Mouse (Mus musculus): ENCODE results near the gene Syvn1. TPM values are rescaled to one million over a fixed set of nuclear protein-coding genes. Genes with fewer than 3 reads are reported as not detected.

The Syvn1 gene
- polyA plus RNA-seq, 1 experiment from 2014 or later: 17.7 TPM

- under 1% methylated on average over 44 of the region's 44 CpGs for WGBS
- Histone ChIP-seq H3K36me3 (ENCODE audit: control insufficient read depth, insufficient read depth) (0 out of 2 replicates have a peak, but pooled peaks cover 3% of the 10 kb centered on the region), H3K4me1 (replicated peaks; ENCODE audit: control insufficient read depth, insufficient read depth, low read length) (peaks cover 9% of the 10 kb centered on the region; the same call in 1 of the 2 replicates), H3K9ac (ENCODE audit: low read depth, low read length) (peak overlapping the region; percentile 95), H3K27ac (ENCODE audit: low read depth, low read length) (peak overlapping the region; percentile 94), H3K4me3 (ENCODE audit: low read depth, low read length) (peak overlapping the region; percentile 79), H3K9me3 (ENCODE audit: control insufficient read depth) (no peaks in the 10 kb centered on the region), H3K4me2 (replicated peaks; ENCODE audit: low read depth) (peak overlapping the region; percentile 96), H3K27me3 (replicated peaks; ENCODE audit: control insufficient read depth, insufficient read depth, low read length) (no peaks in the 10 kb centered on the region)
- no peak for ATAC-seq
- TF ChIP-seq CTCF (IDR thresholded peaks at IDR 0.05; ENCODE audit: low read depth): no peak
These were observed 15.4 kb downstream of the Syvn1 start for GRCm38 (mm10) chr19:6061641-6062302.

DNA sequence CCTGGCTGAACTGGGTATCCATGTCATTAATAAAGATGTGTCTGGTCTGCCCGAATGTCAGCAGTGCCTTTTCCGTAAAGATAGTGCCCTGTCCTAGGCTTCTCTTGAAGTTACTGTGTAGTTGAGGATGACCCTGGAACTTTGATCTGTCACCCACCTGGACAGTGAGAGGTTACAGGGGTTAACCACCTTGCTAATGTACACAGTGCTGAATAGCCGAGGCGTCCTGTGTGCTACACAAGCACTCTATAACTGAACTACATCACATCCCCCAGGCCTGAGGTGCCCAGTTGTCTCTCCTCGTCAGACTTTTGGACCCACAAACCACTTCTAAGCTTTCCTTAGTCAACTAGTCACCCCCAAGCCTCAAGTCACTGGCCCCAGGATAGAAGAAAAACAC lies 16.0 kb downstream of the Syvn1 start:
- 30% methylated on average over 5 of the region's 5 CpGs for WGBS
- peak overlapping the region; percentile 79 for H3K4me3 ChIP-seq (ENCODE audit: low read depth, low read length)
- peak overlapping the region; percentile 94; the same call in 1 of the 2 replicates for H3K27ac ChIP-seq (ENCODE audit: low read depth, low read length)
- peak overlapping the region; percentile 96 for H3K4me2 ChIP-seq (replicated peaks; ENCODE audit: low read depth)
- no peaks in the 10 kb centered on the region for H3K9me3 ChIP-seq (ENCODE audit: control insufficient read depth)
- no peak for TF ChIP-seq CTCF (IDR thresholded peaks at IDR 0.05; ENCODE audit: low read depth)
- no peaks in the 10 kb centered on the region for H3K27me3 ChIP-seq (replicated peaks; ENCODE audit: control insufficient read depth, insufficient read depth, low read length)
- peak overlapping the region; percentile 95 for H3K9ac ChIP-seq (ENCODE audit: low read depth, low read length)
- 0 out of 2 replicates have a peak, but pooled peaks cover 3% of the 10 kb centered on the region for H3K36me3 ChIP-seq (ENCODE audit: control insufficient read depth, insufficient read depth)
- ATAC-seq: no peak
- H3K4me1 ChIP-seq (replicated peaks; ENCODE audit: control insufficient read depth, insufficient read depth, low read length): 0 out of 2 replicates have a peak, but pooled peaks cover 8% of the 10 kb centered on the region

GRCm38 (mm10) chr19:6063081-6063480 lies 16.7 kb downstream of the Syvn1 start:
- no peak overlapping the region for H3K4me3 ChIP-seq (ENCODE audit: low read depth, low read length)
- no peaks in the 10 kb centered on the region for H3K9me3 ChIP-seq (ENCODE audit: control insufficient read depth)
- 0 out of 2 replicates have a peak, but pooled peaks cover 3% of the 10 kb centered on the region for H3K36me3 ChIP-seq (ENCODE audit: control insufficient read depth, insufficient read depth)
- no peaks in the 10 kb centered on the region for H3K27me3 ChIP-seq (replicated peaks; ENCODE audit: control insufficient read depth, insufficient read depth, low read length)
- 92% methylated on average over 6 of the region's 6 CpGs for WGBS
- no peak overlapping the region for H3K27ac ChIP-seq (ENCODE audit: low read depth, low read length)
- no peak overlapping the region for H3K9ac ChIP-seq (ENCODE audit: low read depth, low read length)
- no peak for ATAC-seq
- no peak for TF ChIP-seq CTCF (IDR thresholded peaks at IDR 0.05; ENCODE audit: low read depth)
- 0 out of 2 replicates have a peak, but pooled peaks cover 8% of the 10 kb centered on the region for H3K4me1 ChIP-seq (replicated peaks; ENCODE audit: control insufficient read depth, insufficient read depth, low read length)
- 0 out of 2 replicates have a peak overlapping the region, but pooled peaks have one; percentile 96 for H3K4me2 ChIP-seq (replicated peaks; ENCODE audit: low read depth)

DNA sequence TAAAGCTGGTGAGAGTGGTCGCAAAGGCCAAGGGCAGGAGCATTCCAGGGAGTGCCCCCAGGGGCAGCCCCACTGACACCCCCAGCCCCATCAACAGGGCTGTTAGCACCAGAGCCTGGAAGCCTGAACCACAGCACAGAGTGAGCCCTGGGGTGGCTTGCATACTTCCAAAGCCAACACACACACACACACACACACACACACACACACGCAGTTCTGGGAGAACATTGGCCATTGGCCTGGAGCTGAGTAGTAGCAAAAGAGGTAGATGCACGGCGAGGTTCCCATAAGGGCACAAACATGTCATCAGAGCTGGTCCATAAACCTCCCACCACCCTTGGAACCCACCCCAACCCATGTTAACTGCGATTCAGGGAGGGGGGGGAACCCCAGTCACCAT lies 20.2 kb downstream of the Syvn1 start:
- ATAC-seq: no peak
- Histone ChIP-seq H3K27me3 (replicated peaks; ENCODE audit: control insufficient read depth, insufficient read depth, low read length) (no peaks in the 10 kb centered on the region), H3K9me3 (ENCODE audit: control insufficient read depth) (no peaks in the 10 kb centered on the region), H3K27ac (ENCODE audit: low read depth, low read length) (no peak overlapping the region), H3K4me1 (replicated peaks; ENCODE audit: control insufficient read depth, insufficient read depth, low read length) (0 out of 2 replicates have a peak, but pooled peaks cover 8% of the 10 kb centered on the region), H3K9ac (ENCODE audit: low read depth, low read length) (no peak overlapping the region), H3K4me3 (ENCODE audit: low read depth, low read length) (peak overlapping the region; percentile 50), H3K4me2 (replicated peaks; ENCODE audit: low read depth) (peak overlapping the region; percentile 94), H3K36me3 (ENCODE audit: control insufficient read depth, insufficient read depth) (peaks cover 28% of the 10 kb centered on the region)
- no peak for TF ChIP-seq CTCF (IDR thresholded peaks at IDR 0.05; ENCODE audit: low read depth)
- 15% methylated on average over 5 of the region's 5 CpGs for WGBS

- no peaks in the 10 kb centered on the region for H3K27me3 ChIP-seq (replicated peaks; ENCODE audit: control insufficient read depth, insufficient read depth, low read length)
- peaks cover 29% of the 10 kb centered on the region for H3K36me3 ChIP-seq (ENCODE audit: control insufficient read depth, insufficient read depth)
- peak overlapping the region; percentile 75 for H3K27ac ChIP-seq (ENCODE audit: low read depth, low read length)
- TF ChIP-seq CTCF (IDR thresholded peaks at IDR 0.05; ENCODE audit: low read depth): peak; percentile 93
- no peaks in the 10 kb centered on the region for H3K9me3 ChIP-seq (ENCODE audit: control insufficient read depth)
- peak overlapping the region; percentile 94 for H3K4me2 ChIP-seq (replicated peaks; ENCODE audit: low read depth)
- H3K4me3 ChIP-seq (ENCODE audit: low read depth, low read length): peak overlapping the region; percentile 50
- H3K9ac ChIP-seq (ENCODE audit: low read depth, low read length): peak overlapping the region; percentile 50
- WGBS: under 1% methylated on average over 30 of the region's 30 CpGs
- peak; percentile 61 for ATAC-seq
- 0 out of 2 replicates have a peak, but pooled peaks cover 6% of the 10 kb centered on the region for H3K4me1 ChIP-seq (replicated peaks; ENCODE audit: control insufficient read depth, insufficient read depth, low read length)
These were observed 20.8 kb downstream of the Syvn1 start for GRCm38 (mm10) chr19:6067011-6067723.

DNA sequence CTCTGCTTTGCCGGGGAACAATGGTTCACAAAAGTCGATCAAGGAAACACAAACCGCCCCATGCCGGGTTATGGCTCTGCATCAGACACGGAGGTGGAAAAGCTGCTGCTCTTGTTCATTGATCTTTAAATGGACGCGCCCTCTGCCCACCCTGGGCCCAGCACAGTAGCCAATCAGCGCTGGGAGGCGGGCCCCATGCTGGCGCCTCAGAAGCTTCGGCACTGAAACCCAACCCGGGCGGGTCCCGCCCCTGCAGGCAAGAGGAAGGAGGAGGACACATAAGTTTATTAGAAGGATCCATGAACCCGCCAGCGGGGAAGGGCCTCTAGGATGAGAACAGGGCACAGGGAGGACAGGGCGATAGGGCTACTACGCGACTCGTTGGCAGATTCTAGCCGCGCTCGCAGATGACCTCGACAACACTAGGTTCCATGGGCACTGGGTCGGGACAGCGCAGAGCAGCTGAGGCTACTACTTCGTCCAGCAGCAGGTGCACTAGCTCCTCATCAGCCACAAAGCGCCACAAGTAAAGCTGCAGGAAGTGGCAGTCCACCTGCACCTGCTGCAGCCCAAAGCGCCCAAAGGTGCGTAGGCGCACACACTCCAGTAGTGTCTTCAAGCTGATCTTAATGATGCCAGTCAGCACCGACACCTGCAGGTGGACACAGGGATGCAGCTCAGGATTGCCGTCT lies 21.5 kb downstream of the Syvn1 start, which contains the start of gene Tm7sf2:
TSS of gene Tm7sf2 (minus strand) at position 650 of the 692 bp plus-strand sequence.
- peak within 1 kb of the TSS; percentile 50 for H3K4me3 ChIP-seq (ENCODE audit: low read depth, low read length)
- H3K9ac ChIP-seq (ENCODE audit: low read depth, low read length): peak within 1 kb of the TSS; percentile 50
- TF ChIP-seq CTCF (IDR thresholded peaks at IDR 0.05; ENCODE audit: low read depth): peak; percentile 23
- peak within 1 kb of the TSS; percentile 75 for H3K27ac ChIP-seq (ENCODE audit: low read depth, low read length)
- H3K9me3 ChIP-seq (ENCODE audit: control insufficient read depth): no peaks in the 10 kb centered on the region
- WGBS: 6% methylated on average over 33 of the region's 33 CpGs
- H3K36me3 ChIP-seq (ENCODE audit: control insufficient read depth, insufficient read depth): peaks cover 34% of the 10 kb centered on the region
- H3K4me2 ChIP-seq (replicated peaks; ENCODE audit: low read depth): peak within 1 kb of the TSS; percentile 94
- H3K4me1 ChIP-seq (replicated peaks; ENCODE audit: control insufficient read depth, insufficient read depth, low read length): no peaks in the 10 kb centered on the region
- no peaks in the 10 kb centered on the region for H3K27me3 ChIP-seq (replicated peaks; ENCODE audit: control insufficient read depth, insufficient read depth, low read length)
- peak; percentile 90 for ATAC-seq

All from intestine, postnatal 0 days (tissue).